Mouse (Mus musculus) layer of hippocampus, adult 2 months (tissue): ENCODE measurements around the gene Abca17. TPM values are rescaled to one million over a fixed set of nuclear protein-coding genes. Genes with fewer than 3 reads are reported as not detected.

Experiments used
- DNase-seq, 2 experiments: peaks; one replicate each; pipeline ENCODE4 v3.0.0; 2022; ENCODE audit warnings: low spot score in 2 of 2
- H3K27ac ChIP-seq: fragments of 200-600 bp; 2 replicates; pipeline ENCODE4 v1.8.1; 2022
- H3K4me3 ChIP-seq: fragments of 200-600 bp; 2 replicates; pipeline ENCODE4 v1.8.1; 2022; ENCODE audit warnings: mild to moderate bottlenecking
- CTCF ChIP-seq: fragments of 200-600 bp; conservative IDR thresholded peaks from 2 replicates; pipeline ENCODE4 v1.8.1; 2022; ENCODE audit warnings: antibody characterized with exemption, mild to moderate bottlenecking, moderate library complexity
- total RNA-seq, 2 experiments: library from RNA; stranded (reverse); gene quantifications; 2 replicates each; pipeline ENCODE4 v1.2.3; 2021

The Abca17 gene
- total RNA-seq, 2 experiments from 2014 or later = 0.69 to 1.2 TPM

DNA sequence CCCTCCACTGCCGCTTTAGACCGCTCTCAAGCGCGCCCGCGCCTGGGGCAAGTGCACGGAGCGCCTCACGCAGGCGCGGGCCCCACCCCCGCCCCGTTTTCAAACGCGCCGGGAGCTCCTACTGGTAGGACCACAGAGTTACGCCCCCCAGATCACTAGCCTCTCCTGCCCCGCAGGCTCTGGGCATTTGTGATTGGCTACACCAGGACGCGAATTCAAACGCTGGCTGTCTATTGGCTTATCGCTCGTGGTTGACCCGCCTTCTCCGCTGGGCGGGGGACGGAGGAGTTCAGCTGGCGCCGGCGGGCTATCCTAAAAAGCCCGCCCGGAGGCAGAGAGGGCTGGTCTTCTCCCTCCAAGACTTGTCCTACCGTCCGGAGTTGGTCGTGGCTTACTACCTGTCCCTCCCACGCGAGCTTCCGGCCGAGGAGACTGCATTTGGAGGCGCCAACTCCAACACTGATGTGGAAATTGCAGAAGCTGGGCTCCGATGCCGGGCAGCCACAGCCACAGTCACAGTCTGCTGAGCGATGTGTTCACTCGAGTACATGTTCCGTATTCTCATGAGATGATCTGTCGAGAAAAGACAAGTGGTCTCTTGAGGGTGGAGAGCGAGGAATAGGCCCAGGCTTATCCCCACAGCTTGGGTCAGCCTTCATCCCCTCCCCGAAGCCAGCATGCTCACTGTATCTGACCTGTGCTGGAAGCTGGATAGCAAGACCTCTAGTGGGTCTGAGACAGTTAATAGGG lies 99.4 kb downstream of the Abca17 start, which contains the start of gene Ccnf:
Gene Ccnf (minus strand): TSS at position 165 of the 750 bp plus-strand sequence.
- TF ChIP-seq CTCF = peak; percentile 79
- Histone ChIP-seq H3K27ac (peak within 1 kb of the TSS; percentile 58), H3K4me3 (peak within 1 kb of the TSS; percentile 88)
- peak; percentile 94 to 97 for DNase-seq

DNA sequence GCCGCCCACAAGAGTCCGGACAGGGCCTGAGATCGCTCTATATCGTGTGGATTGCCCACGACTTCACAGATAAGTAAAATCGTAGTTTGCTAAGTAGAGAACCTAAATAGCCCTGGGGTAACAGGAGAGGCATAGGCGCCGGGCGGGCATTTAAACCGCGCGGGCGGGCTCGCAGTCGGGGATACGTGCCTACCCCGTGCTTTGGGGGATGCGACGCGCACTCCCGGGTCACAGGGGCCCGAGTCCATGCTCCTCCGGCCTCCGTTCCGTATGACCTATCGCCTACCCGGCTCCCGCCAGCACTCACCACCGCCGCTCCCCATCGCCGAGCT lies 99.9 kb downstream of the Abca17 start:
- TF ChIP-seq CTCF = no peak
- H3K4me3 ChIP-seq = peak overlapping the region; percentile 88
- DNase-seq = no peak
- H3K27ac ChIP-seq = peak overlapping the region; percentile 58

DNA sequence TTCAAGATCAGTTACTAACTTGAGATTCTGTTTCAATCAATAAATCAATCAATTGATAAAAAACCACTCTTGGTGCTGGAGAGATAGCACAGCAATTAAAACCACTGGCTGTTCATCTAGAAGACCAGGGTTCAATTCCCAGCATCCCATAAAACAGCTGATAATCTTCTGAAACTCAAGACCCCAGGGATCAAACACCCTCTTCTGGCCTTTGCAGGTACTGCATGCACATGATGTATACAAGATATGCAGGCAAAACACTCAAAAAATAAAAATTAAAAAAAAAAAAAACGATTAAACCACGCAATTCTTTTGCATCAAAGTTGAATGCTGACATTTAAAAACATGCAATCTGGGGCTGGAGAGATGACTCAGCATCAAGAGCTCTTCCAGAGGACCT lies 102.2 kb downstream of the Abca17 start:
- DNase-seq = no peak
- TF ChIP-seq CTCF = peak; percentile 61
- Histone ChIP-seq H3K4me3 (no peak overlapping the region), H3K27ac (no peak overlapping the region)

DNA sequence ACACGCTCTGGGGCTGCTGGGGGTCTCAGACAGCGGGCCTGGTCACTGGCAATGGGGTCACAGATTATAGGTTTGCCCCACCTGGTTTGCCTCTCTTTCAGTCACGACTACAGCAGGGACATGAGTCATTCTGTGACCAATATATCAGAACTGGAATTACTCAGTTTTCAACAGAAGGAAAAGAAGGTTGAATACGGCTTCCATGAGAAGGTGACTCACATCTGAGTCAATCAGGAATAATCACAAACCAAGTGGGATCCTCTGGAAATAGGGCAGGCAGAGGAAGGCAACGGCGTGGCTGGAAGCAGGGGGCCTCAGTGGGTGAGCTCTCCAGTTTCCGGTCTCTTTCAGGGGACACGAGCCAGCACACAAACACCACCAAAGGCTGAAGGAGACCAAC lies 106.8 kb downstream of the Abca17 start:
- peak in 1 of 2 experiments; percentile 32 for DNase-seq
- Histone ChIP-seq H3K4me3 (no peak overlapping the region), H3K27ac (peak overlapping the region; percentile 25; the same call in 1 of the 2 replicates)
- no peak for TF ChIP-seq CTCF

DNA sequence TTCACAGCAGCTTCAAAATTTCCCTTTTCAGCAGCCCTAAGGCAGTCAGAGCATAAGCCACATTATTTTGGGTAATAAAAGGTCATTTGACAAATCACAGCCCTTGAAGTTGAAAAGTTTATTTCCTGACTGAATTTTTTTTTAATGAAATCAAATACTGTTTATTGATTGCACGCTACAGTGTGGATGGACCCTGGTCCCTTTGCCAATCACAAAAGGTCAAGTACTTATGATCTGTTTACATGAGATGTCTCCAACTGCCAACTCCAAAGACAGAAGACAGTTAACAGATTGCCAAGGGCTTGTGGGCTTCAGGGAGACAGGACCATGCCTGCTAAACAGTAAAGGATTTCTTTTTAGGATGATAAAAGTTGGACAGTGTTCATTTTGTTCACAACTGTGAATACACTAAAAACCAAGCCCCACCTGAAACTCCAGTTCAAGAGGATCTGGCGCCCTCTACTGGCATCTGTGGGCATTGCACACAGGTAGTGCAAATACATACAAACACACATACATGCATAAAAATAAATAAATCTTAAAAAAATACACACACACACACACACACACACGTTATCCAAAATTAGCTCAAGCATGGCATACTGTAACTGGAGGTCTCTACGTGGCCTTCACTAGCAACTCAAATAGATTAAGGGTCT lies 107.4 kb downstream of the Abca17 start:
- Histone ChIP-seq H3K4me3 (no peak overlapping the region), H3K27ac (no peak overlapping the region)
- DNase-seq = no peak
- peak; percentile 75 for TF ChIP-seq CTCF

DNA sequence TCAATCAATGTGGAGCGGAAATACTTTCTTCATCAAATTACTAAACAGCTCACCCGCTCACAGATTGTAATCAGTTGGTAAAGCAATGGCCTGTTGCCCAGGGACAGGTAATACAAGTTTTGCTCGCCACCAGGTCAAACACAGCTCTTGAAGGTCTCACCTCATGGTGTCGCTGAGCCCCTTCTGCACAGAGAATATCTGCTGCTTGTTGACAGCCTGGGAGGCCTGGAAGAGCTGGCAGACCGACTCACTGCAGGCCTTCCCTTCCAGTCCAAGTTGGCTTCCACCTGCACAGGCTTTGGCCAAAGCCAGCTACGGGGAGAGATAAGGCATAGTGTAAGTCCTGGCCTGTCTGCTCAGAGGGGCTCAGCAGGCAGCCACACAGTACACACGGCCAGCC lies 113.9 kb downstream of the Abca17 start:
- TF ChIP-seq CTCF = no peak
- no peak for DNase-seq
- no peak overlapping the region for H3K27ac ChIP-seq
- no peak overlapping the region for H3K4me3 ChIP-seq

DNA sequence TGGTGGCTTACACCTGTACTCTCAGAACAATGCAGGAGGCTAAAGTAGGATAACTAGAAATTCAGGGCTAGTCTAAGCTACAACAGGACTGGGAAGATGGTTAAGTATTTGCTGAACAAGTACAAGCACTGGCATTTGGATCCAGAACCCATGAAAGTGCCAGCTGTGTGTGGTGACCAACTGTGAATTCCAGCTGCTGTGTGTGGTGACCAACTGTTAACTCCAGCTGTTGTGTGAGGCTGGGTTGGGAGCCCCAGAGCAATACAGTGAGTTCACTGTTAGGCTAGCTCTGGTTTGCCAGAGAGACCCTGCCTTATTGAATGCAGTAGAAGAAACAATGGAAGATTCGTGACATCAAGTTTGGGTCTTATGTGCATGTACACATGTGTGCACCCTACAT lies 114.4 kb downstream of the Abca17 start:
- TF ChIP-seq CTCF = no peak
- H3K4me3 ChIP-seq = no peak overlapping the region
- no peak for DNase-seq
- no peak overlapping the region for H3K27ac ChIP-seq

DNA sequence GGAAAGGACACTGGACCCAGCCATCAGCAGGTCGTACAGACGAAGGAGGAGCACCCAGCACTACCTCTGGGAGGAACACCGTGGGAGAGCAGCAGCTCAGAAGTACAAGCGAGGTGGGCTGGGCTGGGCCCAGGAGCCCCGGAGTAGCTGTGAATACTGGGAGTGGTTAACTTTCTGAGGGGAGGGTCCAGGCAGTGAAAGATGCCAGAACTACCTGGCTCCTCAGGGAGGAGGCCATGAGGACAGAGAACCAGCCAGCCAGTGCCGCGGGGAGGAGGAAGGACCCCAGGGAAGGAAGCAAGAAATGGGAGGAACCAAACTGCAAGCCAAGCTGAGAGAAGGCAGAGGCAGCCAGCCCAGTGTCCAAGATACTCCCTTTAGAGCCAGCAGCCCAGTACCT lies 122.9 kb downstream of the Abca17 start:
- DNase-seq = no peak
- Histone ChIP-seq H3K27ac (no peak overlapping the region), H3K4me3 (no peak overlapping the region)
- no peak for TF ChIP-seq CTCF

DNA sequence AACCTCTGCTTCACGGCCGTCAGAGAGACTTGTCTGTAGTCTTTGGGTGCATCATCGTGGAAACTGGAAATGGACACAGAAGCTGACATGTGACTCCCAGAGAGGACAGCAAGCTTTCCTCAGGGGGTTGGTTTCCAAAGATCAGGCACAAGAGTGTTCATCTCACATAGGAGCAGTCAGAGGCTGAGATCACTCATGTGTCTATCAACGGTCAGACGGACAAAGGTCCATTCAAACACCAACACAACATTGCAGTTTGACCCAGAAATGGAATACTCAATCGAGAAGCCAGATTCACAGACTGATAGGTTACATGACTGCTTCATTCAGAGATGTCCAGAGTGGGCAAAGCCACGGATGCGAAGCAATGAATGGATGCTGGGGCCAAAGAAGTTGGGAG lies 124.1 kb downstream of the Abca17 start:
- no peak overlapping the region for H3K27ac ChIP-seq
- H3K4me3 ChIP-seq = no peak overlapping the region
- no peak for TF ChIP-seq CTCF
- no peak for DNase-seq

DNA sequence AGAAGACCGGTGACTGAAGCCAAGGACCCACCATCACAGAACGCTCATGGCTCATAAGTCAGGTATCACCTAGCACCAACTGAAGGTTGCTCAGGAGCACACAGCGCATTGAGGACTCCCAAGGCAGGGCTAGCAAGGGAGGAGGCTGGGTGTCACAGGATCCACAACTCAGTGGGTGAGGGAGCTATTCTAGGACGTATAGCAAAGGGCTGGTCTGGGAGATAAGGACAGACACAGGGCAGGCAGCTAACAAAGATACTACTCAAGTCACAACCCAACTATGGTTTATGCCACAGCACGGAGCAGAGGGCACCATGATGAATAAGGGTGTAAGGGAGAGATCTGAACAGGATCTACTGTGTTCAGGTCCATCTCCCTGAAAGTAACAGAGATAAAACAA lies 125.0 kb downstream of the Abca17 start:
- DNase-seq = no peak
- Histone ChIP-seq H3K4me3 (no peak overlapping the region), H3K27ac (no peak overlapping the region)
- no peak for TF ChIP-seq CTCF

DNA sequence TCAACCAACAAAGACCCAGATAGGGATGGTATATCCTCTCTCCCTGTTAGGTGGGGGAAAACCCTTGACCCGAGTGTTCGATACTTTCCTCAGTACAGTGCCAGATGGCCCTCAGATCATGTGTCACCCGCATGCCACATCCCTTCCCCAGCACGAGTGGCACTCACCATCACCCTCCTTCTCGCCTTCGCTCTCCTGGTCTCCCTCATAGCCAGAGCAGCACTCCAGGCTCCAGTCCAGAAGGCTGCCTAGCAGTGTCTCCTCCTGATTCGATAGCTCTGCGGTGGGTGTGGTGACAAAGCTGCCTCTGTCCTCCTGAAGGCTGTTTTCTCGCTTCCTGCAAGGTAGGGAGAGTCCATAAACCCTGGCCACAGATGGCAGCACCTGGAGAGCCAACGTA lies 126.1 kb downstream of the Abca17 start:
- TF ChIP-seq CTCF = no peak
- no peak overlapping the region for H3K4me3 ChIP-seq
- no peak overlapping the region for H3K27ac ChIP-seq
- no peak for DNase-seq

DNA sequence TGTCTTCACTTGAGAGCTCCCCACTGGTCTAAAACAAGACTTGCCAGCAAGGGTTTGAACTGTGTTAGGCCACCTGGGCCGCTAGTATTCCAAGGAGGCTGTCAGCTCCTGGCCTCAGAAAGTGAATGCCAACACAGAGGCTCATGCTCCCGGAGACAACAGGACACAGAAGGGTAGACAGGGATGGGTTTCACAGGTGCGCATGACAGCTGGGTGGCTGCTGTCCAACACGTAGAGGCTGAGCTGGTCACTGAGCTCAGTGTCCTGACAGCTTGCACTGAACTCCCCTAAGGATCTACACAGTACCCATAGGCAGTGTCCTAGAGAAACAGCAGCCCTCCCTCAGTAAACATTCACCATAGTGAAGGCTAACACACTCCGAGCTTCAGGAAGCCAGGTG lies 127.4 kb downstream of the Abca17 start:
- Histone ChIP-seq H3K4me3 (no peak overlapping the region), H3K27ac (no peak overlapping the region)
- DNase-seq = no peak
- no peak for TF ChIP-seq CTCF

DNA sequence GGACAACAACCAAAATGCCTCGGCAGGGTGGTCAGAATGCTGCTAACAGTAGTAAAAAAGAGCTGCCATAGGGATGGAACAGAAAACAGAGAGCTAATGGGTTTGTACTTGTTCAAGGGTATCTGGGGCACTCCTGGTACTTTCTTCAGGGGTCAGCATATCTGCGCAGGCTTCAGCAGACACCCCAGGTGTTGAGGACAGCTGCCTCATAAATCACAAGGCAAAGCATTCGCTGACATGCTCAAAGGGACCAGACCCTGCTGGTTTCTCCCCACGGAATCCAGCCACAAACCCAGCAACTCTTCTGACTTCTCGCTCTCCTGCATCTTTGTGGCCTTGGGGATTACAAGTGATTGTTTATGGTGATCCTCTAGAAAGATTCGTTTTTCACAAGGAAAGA lies 128.2 kb downstream of the Abca17 start:
- no peak for DNase-seq
- Histone ChIP-seq H3K27ac (no peak overlapping the region), H3K4me3 (no peak overlapping the region)
- no peak for TF ChIP-seq CTCF
